Comparison of ENCODE assay signal across 8 mouse cellular contexts in genomic region chr3:141466061-141466460, GRCm38 (mm10). TPM values are rescaled to one million over a fixed set of nuclear protein-coding genes. Genes with fewer than 3 reads are reported as not detected.
DNase-seq lines count a peak whose midpoint lies in the region; ATAC-seq and TF ChIP-seq lines count a peak whose summit lies in the region.

No protein-coding gene starts in this region.

- no peak for TF ChIP-seq CTCF in liver, postnatal 0 days (IDR thresholded peaks at IDR 0.05; ENCODE audit: low read depth)

- H3K27me3 ChIP-seq in heart, embryonic 11.5 days (ENCODE audit: control insufficient read depth, insufficient read depth, low read length) = peaks cover 6% of the 10 kb centered on the region; the same call in 1 of the 2 replicates
- peaks cover 45% of the 10 kb centered on the region for H3K27me3 ChIP-seq in liver, postnatal 0 days (ENCODE audit: insufficient read depth, low read length)

- peaks cover 11% of the 10 kb centered on the region for H3K4me1 ChIP-seq in heart, embryonic 11.5 days (ENCODE audit: control insufficient read depth, insufficient read depth, low read length)
- H3K4me1 ChIP-seq in liver, postnatal 0 days (ENCODE audit: insufficient read depth) = 0 out of 2 replicates have a peak, but pooled peaks cover 2% of the 10 kb centered on the region

- no peak for TF ChIP-seq EP300 in liver, postnatal 0 days (IDR thresholded peaks at IDR 0.05; ENCODE audit: low read depth)

- no peaks in the 10 kb centered on the region for H3K9me3 ChIP-seq in heart, embryonic 11.5 days (replicated peaks; ENCODE audit: control insufficient read depth, low read length)
- H3K9me3 ChIP-seq in liver, postnatal 0 days (ENCODE audit: low read length) = no peaks in the 10 kb centered on the region

- peak overlapping the region; percentile 75 for H3K4me3 ChIP-seq in heart, embryonic 11.5 days (ENCODE audit: low read depth, low read length)
- no peak overlapping the region for H3K4me3 ChIP-seq in liver, postnatal 0 days (ENCODE audit: low read depth, low read length)

- peak overlapping the region; percentile 97 for H3K4me2 ChIP-seq in heart, embryonic 11.5 days
- peak overlapping the region; percentile 62; the same call in 1 of the 2 replicates for H3K4me2 ChIP-seq in liver, postnatal 0 days (ENCODE audit: low read depth, low read length)

- DNase-seq in heart, adult 8-10 months (ENCODE audit: low spot score) = no peak
- peak; percentile 72 for DNase-seq in cerebellum, adult 9-10 months
- DNase-seq in frontal cortex, postnatal 14 days (ENCODE audit: low spot score in 2 of 2) = peak; percentile 22 to 40
- DNase-seq in kidney, postnatal 14 days = peak; percentile 17
- no peak for DNase-seq in liver, postnatal 0 days
- DNase-seq in right cerebral cortex, postnatal 36 days (ENCODE audit: low spot score in 2 of 2) = peak; percentile 29 to 52
- DNase-seq in Muller cell, postnatal 12 days (ENCODE audit: inconsistent ontology term) = no peak

- H3K36me3 ChIP-seq in heart, embryonic 11.5 days (ENCODE audit: control insufficient read depth, insufficient read depth, low read length) = no peaks in the 10 kb centered on the region
- H3K36me3 ChIP-seq in liver, postnatal 0 days (replicated peaks; ENCODE audit: insufficient read depth, low read length) = no peaks in the 10 kb centered on the region

- under 1% methylated on average over 20 of the region's 20 CpGs for WGBS in heart, embryonic 11.5 days (ENCODE audit: insufficient replicate concordance)
- WGBS in liver, postnatal 0 days (ENCODE audit: insufficient replicate concordance) = 2% methylated on average over 20 of the region's 20 CpGs

- H3K27ac ChIP-seq in heart, embryonic 11.5 days (ENCODE audit: low read depth, low read length) = peak overlapping the region; percentile 82; the same call in 1 of the 2 replicates
- H3K27ac ChIP-seq in liver, postnatal 0 days (ENCODE audit: low read depth) = no peak overlapping the region

- ATAC-seq in heart, embryonic 11.5 days (replicated peaks; ENCODE audit: insufficient number of reproducible peaks, low FRiP score, low TSS enrichment) = no peak
- ATAC-seq in liver, postnatal 0 days = no peak

- peak overlapping the region; percentile 75 for H3K9ac ChIP-seq in heart, embryonic 11.5 days (ENCODE audit: low read depth, low read length)
- no peak overlapping the region for H3K9ac ChIP-seq in liver, postnatal 0 days (replicated peaks)

RNA-seq across cellular contexts. Expression of gene Unc5c, which starts 1.0 kb away (rescaled TPM):
- 7.0 and 11.2 TPM in 2 replicates for polyA plus RNA-seq in heart, embryonic 11.5 days (2014; fragmentation: Nextera tagmentation; extraction: Ambion mirVana)
- under 1 TPM; 0.29 to 0.72 (median 0.35) TPM for total RNA-seq in heart, adult 8-10 months (2022)
- 0.01 TPM in 1 of 2 replicates, not detected in the other for polyA plus RNA-seq in liver, postnatal 0 days (2015; fragmentation: Nextera tagmentation; extraction: Ambion mirVana)

Comparison
In these comparisons a context has a peak if more than half of its experiments do, and no peak if none do; other contexts are left out.
1. DNase-seq: peak in cerebellum, adult 9-10 months (single experiment), frontal cortex, postnatal 14 days (2 of 2), kidney, postnatal 14 days (single experiment) and right cerebral cortex, postnatal 36 days (2 of 2); none in heart, adult 8-10 months (single experiment), liver, postnatal 0 days (single experiment) and Muller cell, postnatal 12 days (single experiment).